Mouse (Mus musculus) MEL (cell line): ENCODE data around the gene Itgb2. TPM values are rescaled to one million over a fixed set of nuclear protein-coding genes. Genes with fewer than 3 reads are reported as not detected.
A peak's percentile ranks its signal among the peaks of the same experiment; 100 is the strongest.

Experiments used
- DNase-seq: peaks from one replicate; pipeline ENCODE4 v3.0.0; 2011; ENCODE audit warnings: low read depth, low spot score
- H3K27ac ChIP-seq: 2 replicates; pipeline ENCODE4 v1.5.1; 2012; ENCODE audit warnings: low read depth, mild to moderate bottlenecking, control low read depth, low read length, moderate library complexity; ENCODE audit not compliant: control insufficient read depth
- H3K27me3 ChIP-seq, 2 experiments: fragments of 150-350 bp in 1 of 2; sonication (generic) in 1 of 2; 2 replicates each; pipeline ENCODE4 v1.6.1; 2012; ENCODE audit warnings: low read length in 2 of 2, mild to moderate bottlenecking in 2 of 2, improper control_type of control experiment in 1 of 2, moderate library complexity in 1 of 2; ENCODE audit not compliant: insufficient read depth in 2 of 2, control insufficient read depth in 1 of 2
- H3K36me3 ChIP-seq, 2 experiments: 2 replicates each; pipeline ENCODE4 v1.6.1; 2012 to 2014; ENCODE audit warnings: low read length in 2 of 2, improper control_type of control experiment in 1 of 2, inconsistent platforms in 1 of 2, mild to moderate bottlenecking in 1 of 2; ENCODE audit not compliant: insufficient read depth in 2 of 2, control insufficient read depth in 1 of 2
- H3K4me1 ChIP-seq, 2 experiments: fragments of 150-350 bp in 1 of 2; sonication (generic) in 1 of 2; 2 replicates each; pipeline ENCODE4 v1.6.1; 2012; ENCODE audit warnings: low read length in 2 of 2, improper control_type of control experiment in 1 of 2, mild to moderate bottlenecking in 1 of 2; ENCODE audit not compliant: insufficient read depth in 2 of 2, control insufficient read depth in 1 of 2
- H3K4me3 ChIP-seq, 2 experiments: fragments of 150-350 bp in 1 of 2; sonication (generic) in 1 of 2; 2 replicates each; pipeline ENCODE4 v1.5.1; 2012; ENCODE audit warnings: low read depth in 2 of 2, low read length in 2 of 2, mild to moderate bottlenecking in 2 of 2, moderate library complexity in 2 of 2, control low read depth in 1 of 2, improper control_type of control experiment in 1 of 2; ENCODE audit not compliant: control insufficient read depth in 1 of 2, insufficient read depth in 1 of 2
- H3K79me2 ChIP-seq: 2 replicates; pipeline ENCODE4 v1.6.1; 2012; ENCODE audit warnings: mild to moderate bottlenecking, low read length, moderate library complexity; ENCODE audit not compliant: control insufficient read depth, poor library complexity, insufficient read depth
- H3K9ac ChIP-seq: 2 replicates; pipeline ENCODE4 v1.6.1; 2012; ENCODE audit warnings: low read depth, mild to moderate bottlenecking, control low read depth, low read length, moderate library complexity; ENCODE audit not compliant: control insufficient read depth, poor library complexity, severe bottlenecking
- H3K9me3 ChIP-seq: fragments of 150-350 bp; sonication (generic); replicated peaks from 2 replicates; pipeline ENCODE4 v1.6.1; 2012; ENCODE audit warnings: mild to moderate bottlenecking, low read length, improper control_type of control experiment, moderate library complexity; ENCODE audit not compliant: insufficient read depth
- CHD1 ChIP-seq: IDR thresholded peaks from 2 replicates; pipeline ENCODE4 v1.6.1; 2012; ENCODE audit warnings: low read depth, mild to moderate bottlenecking, inconsistent platforms, low read length, improper control_type of control experiment
- CHD2 ChIP-seq: IDR thresholded peaks from 2 replicates; pipeline ENCODE4 v1.6.1; 2011; ENCODE audit warnings: low read length, improper control_type of control experiment
- CTCF ChIP-seq, 3 experiments: IDR thresholded peaks in 2 of 3; conservative IDR thresholded peaks in 1 of 3; 2 replicates each; pipeline ENCODE4 v1.5.1; 2011 to 2012; ENCODE audit warnings: low read length in 3 of 3, low read depth in 2 of 3, mild to moderate bottlenecking in 2 of 3, improper control_type of control experiment in 1 of 3, inconsistent platforms in 1 of 3, mixed read lengths in 1 of 3, moderate library complexity in 1 of 3; ENCODE audit not compliant: control insufficient read depth in 1 of 3, insufficient read depth in 1 of 3, poor library complexity in 1 of 3, severe bottlenecking in 1 of 3
- E2F4 ChIP-seq: IDR thresholded peaks from 2 replicates; pipeline ENCODE4 v1.6.1; 2011; ENCODE audit warnings: low read depth, low read length, improper control_type of control experiment, borderline replicate concordance
- EP300 ChIP-seq, 2 experiments: IDR thresholded peaks; 2 replicates each; pipeline ENCODE4 v1.6.1; 2011; ENCODE audit warnings: improper control_type of control experiment in 2 of 2, low read length in 2 of 2, low read depth in 1 of 2, mild to moderate bottlenecking in 1 of 2
- GATA1 ChIP-seq: IDR thresholded peaks from 2 replicates; pipeline ENCODE4 v1.6.1; 2011; ENCODE audit warnings: low read depth, low read length, improper control_type of control experiment
- HCFC1 ChIP-seq: IDR thresholded peaks from 2 replicates; pipeline ENCODE4 v1.6.1; 2012; ENCODE audit warnings: low read depth, mild to moderate bottlenecking, inconsistent platforms, low read length, improper control_type of control experiment, moderate library complexity
- JUND ChIP-seq: IDR thresholded peaks from 2 replicates; pipeline ENCODE4 v1.6.1; 2011; ENCODE audit warnings: low read depth, mild to moderate bottlenecking, improper control_type of control experiment, low read length
- KAT2A ChIP-seq: conservative IDR thresholded peaks from 2 replicates; pipeline ENCODE4 v1.6.1; 2012; ENCODE audit warnings: low read depth, low read length, improper control_type of control experiment, inconsistent platforms
- MAFK ChIP-seq: IDR thresholded peaks from 2 replicates; pipeline ENCODE4 v1.6.1; 2011; ENCODE audit warnings: low read depth, mild to moderate bottlenecking, low read length, improper control_type of control experiment, borderline replicate concordance
- MXI1 ChIP-seq: IDR thresholded peaks from 2 replicates; pipeline ENCODE4 v1.6.1; 2011; ENCODE audit warnings: mild to moderate bottlenecking, low read depth, low read length, improper control_type of control experiment
- MYC ChIP-seq: IDR thresholded peaks from 2 replicates; pipeline ENCODE4 v1.6.1; 2011; ENCODE audit warnings: low read depth, mild to moderate bottlenecking, low read length, improper control_type of control experiment, moderate library complexity
- POLR2A ChIP-seq, 2 experiments: IDR thresholded peaks; 2 replicates each; pipeline ENCODE4 v1.6.1; 2011 to 2012; ENCODE audit warnings: low read length in 2 of 2, mild to moderate bottlenecking in 2 of 2, control low read depth in 1 of 2, improper control_type of control experiment in 1 of 2, low read depth in 1 of 2, moderate library complexity in 1 of 2; ENCODE audit not compliant: control insufficient read depth in 1 of 2, insufficient read depth in 1 of 2, poor library complexity in 1 of 2
- POLR2AphosphoS2 ChIP-seq: IDR thresholded peaks from 2 replicates; pipeline ENCODE4 v1.6.1; 2011; ENCODE audit warnings: low read length, improper control_type of control experiment
- RAD21 ChIP-seq: IDR thresholded peaks from 2 replicates; pipeline ENCODE4 v1.6.1; 2011; ENCODE audit warnings: mild to moderate bottlenecking, low read depth, low read length, improper control_type of control experiment
- RCOR1 ChIP-seq: IDR thresholded peaks from 2 replicates; pipeline ENCODE4 v1.6.1; 2012; ENCODE audit warnings: low read depth, mild to moderate bottlenecking, inconsistent platforms, low read length, improper control_type of control experiment
- TCF12 ChIP-seq: IDR thresholded peaks from 2 replicates; pipeline ENCODE4 v1.6.1; 2014; ENCODE audit warnings: low read depth, mild to moderate bottlenecking, inconsistent platforms, low read length, improper control_type of control experiment, moderate library complexity
- polyA plus RNA-seq, 2 experiments: library from polyadenylated mRNA; stranded (reverse) in 1 of 2; unstranded in 1 of 2; fragments of >175 nt in 1 of 2; fragments of >200 nt in 1 of 2; gene quantifications; 2 replicates each; pipeline versions ENCODE4 v1.2.1 to v1.2.4; 2012; ENCODE audit warnings: low replicate concordance in 2 of 2, low read depth in 1 of 2; ENCODE audit not compliant: insufficient read length in 2 of 2, insufficient read depth in 1 of 2, missing spikeins in 1 of 2
- total RNA-seq: library from RNA; depleted of rRNA; stranded (reverse); fragments of 300-350 nt; gene quantifications from 2 replicates; pipeline ENCODE4 v1.2.3, GENCODE M21; 2012

Itgb2 gene
- total and polyA plus RNA-seq, 3 experiments = 36.9 to 45.8 TPM; not detected in 1

- TF ChIP-seq POLR2AphosphoS2 (peak; percentile 94), CTCF (IDR thresholded peaks at IDR 0.05 in 2 of 3, conservative IDR thresholded peaks at IDR 0.05 in 1 of 3; ENCODE audit: control insufficient read depth in 1 of 3, insufficient read depth in 1 of 3, low read depth in 2 of 3, low read length in 3 of 3, poor library complexity in 1 of 3, severe bottlenecking in 1 of 3) (no peak), MAFK (no peak), MXI1 (peak; percentile 65; the same call in 1 of the 2 replicates), HCFC1 (peak; percentile 72), POLR2A (IDR thresholded peaks at IDR 0.05; ENCODE audit: control insufficient read depth in 1 of 2, insufficient read depth in 1 of 2, low read depth in 1 of 2, low read length in 2 of 2, poor library complexity in 1 of 2) (peak; percentile 84 to 92), MYC (no peak), RCOR1 (no peak), KAT2A (no peak), TCF12 (peak; percentile 59), CHD2 (no peak), EP300 (IDR thresholded peaks at IDR 0.05; ENCODE audit: low read depth in 1 of 2, low read length in 2 of 2) (no peak), E2F4 (no peak), CHD1 (no peak; the same call in 1 of the 2 replicates), RAD21 (no peak), JUND (no peak)
These were observed 51.6 kb downstream of the Itgb2 start, which contains the start of gene Pttg1ip (continued) for GRCm38 (mm10) chr10:77581408-77582284.

- Histone ChIP-seq H3K36me3 (peaks cover 0 to 22% of the 10 kb centered on the region in 2 experiments; a peak in 2 of 4 replicates), H3K4me3 (peak overlapping the region; percentile 84 to 91), H3K27ac (peak overlapping the region; percentile 76), H3K9ac (peak overlapping the region; percentile 87), H3K9me3 (no peaks in the 10 kb centered on the region), H3K79me2 (peaks cover 20% of the 10 kb centered on the region), H3K4me1 (peaks cover 9 to 26% of the 10 kb centered on the region in 2 experiments), H3K27me3 (no peaks in the 10 kb centered on the region)
- no peak for TF ChIP-seq HCFC1
- 0 out of 2 replicates have a peak, but pooled peaks have one; percentile 3 for TF ChIP-seq GATA1
- DNase-seq = no peak
These were observed 52.2 kb downstream of the Itgb2 start for GRCm38 (mm10) chr10:77582285-77582618.
